Mouse (Mus musculus) layer of hippocampus, adult 9-10 months (tissue): Measurements from ENCODE around the gene Nop9.
A peak's percentile ranks its signal among the peaks of the same experiment; 100 is the strongest.

Experiments used
- DNase-seq: peaks from one replicate; pipeline ENCODE4 v3.0.0; 2022; ENCODE audit warnings: low spot score

The Nop9 gene

GRCm38 (mm10) chr14:55745180-55745860 lies at the start of gene Nop9, which contains the start of gene Dhrs1:
TSS of gene Nop9 (plus strand) at chr14:55745693.
TSS of gene Dhrs1 (minus strand) at chr14:55745690.
- DNase-seq: no peak

GRCm38 (mm10) chr14:55697226-55697625 lies 48.3 kb upstream of the Nop9 start:
- DNase-seq: no peak

- no peak for DNase-seq
These were observed 44.4 kb upstream of the Nop9 start for GRCm38 (mm10) chr14:55701131-55701530.

GRCm38 (mm10) chr14:55702761-55703160 lies 42.7 kb upstream of the Nop9 start:
- DNase-seq: no peak

GRCm38 (mm10) chr14:55706051-55706600 lies 39.4 kb upstream of the Nop9 start:
- DNase-seq: no peak

- DNase-seq: no peak
These were observed 38.1 kb upstream of the Nop9 start for GRCm38 (mm10) chr14:55707397-55707796.

- no peak for DNase-seq
These were observed 36.0 kb upstream of the Nop9 start for GRCm38 (mm10) chr14:55709509-55709908.

GRCm38 (mm10) chr14:55711786-55712185 lies 33.7 kb upstream of the Nop9 start:
- DNase-seq: no peak

GRCm38 (mm10) chr14:55713007-55713728 lies 32.3 kb upstream of the Nop9 start:
- no peak for DNase-seq

GRCm38 (mm10) chr14:55713729-55714122 lies 31.8 kb upstream of the Nop9 start, which contains the start of gene Tgm1:
TSS of gene Tgm1 (minus strand) at chr14:55713926.
- no peak for DNase-seq

- DNase-seq: no peak
These were observed 30.6 kb upstream of the Nop9 start for GRCm38 (mm10) chr14:55714893-55715292.

- DNase-seq: no peak
These were observed 29.2 kb upstream of the Nop9 start for GRCm38 (mm10) chr14:55716271-55716670.

- no peak for DNase-seq
These were observed 28.6 kb upstream of the Nop9 start for GRCm38 (mm10) chr14:55716884-55717283.

- DNase-seq: no peak
These were observed 25.8 kb upstream of the Nop9 start for GRCm38 (mm10) chr14:55719737-55720136.

- no peak for DNase-seq
These were observed 24.8 kb upstream of the Nop9 start for GRCm38 (mm10) chr14:55720666-55721065.

GRCm38 (mm10) chr14:55721076-55721475 lies 24.4 kb upstream of the Nop9 start:
- DNase-seq: no peak

GRCm38 (mm10) chr14:55721700-55722437 lies 23.6 kb upstream of the Nop9 start, which contains the start of gene Rabggta:
TSS of gene Rabggta (minus strand) at chr14:55722263.
- peak; percentile 72 for DNase-seq

- DNase-seq: no peak
These were observed 23.0 kb upstream of the Nop9 start for GRCm38 (mm10) chr14:55722438-55722945.

GRCm38 (mm10) chr14:55723433-55723832 lies 22.1 kb upstream of the Nop9 start:
- DNase-seq: no peak

- no peak for DNase-seq
These were observed 21.1 kb upstream of the Nop9 start for GRCm38 (mm10) chr14:55724411-55724871.

- no peak for DNase-seq
These were observed 19.2 kb upstream of the Nop9 start for GRCm38 (mm10) chr14:55726261-55726660.
